Mouse (Mus musculus) bone marrow macrophage, adult 2 months (primary cell): Measurements from ENCODE around the gene Thbs4. TPM values are rescaled to one million over a fixed set of nuclear protein-coding genes. Genes with fewer than 3 reads are reported as not detected.

Experiments used
- H3K27ac ChIP-seq: 2 replicates; pipeline ENCODE4 v1.5.1; 2012; ENCODE audit warnings: low read depth, low read length; ENCODE audit not compliant: insufficient read depth
- H3K4me1 ChIP-seq: 2 replicates; pipeline ENCODE4 v1.6.1; 2012; ENCODE audit warnings: low read length; ENCODE audit not compliant: control insufficient read depth, insufficient read depth
- H3K4me3 ChIP-seq: 2 replicates; pipeline ENCODE4 v1.5.1; 2012; ENCODE audit warnings: mild to moderate bottlenecking, low read length, moderate library complexity; ENCODE audit not compliant: insufficient read depth
- CTCF ChIP-seq: IDR thresholded peaks from 2 replicates; pipeline ENCODE4 v1.5.1; 2012; ENCODE audit warnings: low read depth, mild to moderate bottlenecking, low read length, moderate library complexity
- POLR2A ChIP-seq: IDR thresholded peaks from 2 replicates; pipeline ENCODE4 v1.6.1; 2012; ENCODE audit warnings: mild to moderate bottlenecking, low read depth, low read length, borderline replicate concordance
- polyA plus RNA-seq: library from polyadenylated mRNA; stranded (reverse); fragments of >200 nt; gene quantifications from 2 replicates; pipeline ENCODE4 v1.2.4, GENCODE M21; 2012; ENCODE audit not compliant: missing spikeins, insufficient read depth, insufficient read length

Gene Thbs4
- polyA plus RNA-seq, 1 experiment, result not detected

GRCm38 (mm10) chr13:92705016-92705535, 89.5 kb downstream of the Thbs4 start:
- Histone ChIP-seq H3K4me3 (no peak overlapping the region), H3K27ac (no peak overlapping the region), H3K4me1 (no peaks in the 10 kb centered on the region)
- TF ChIP-seq CTCF (no peak), POLR2A (no peak)

- no peaks in the 10 kb centered on the region for H3K4me1 ChIP-seq
- TF ChIP-seq POLR2A (no peak), CTCF (no peak)
- no peak overlapping the region for H3K27ac ChIP-seq
- H3K4me3 ChIP-seq, result no peak overlapping the region
These were observed 90.4 kb downstream of the Thbs4 start for GRCm38 (mm10) chr13:92704189-92704588.

- TF ChIP-seq POLR2A, result no peak
- TF ChIP-seq CTCF, result no peak
- Histone ChIP-seq H3K4me1 (no peaks in the 10 kb centered on the region), H3K4me3 (no peak overlapping the region), H3K27ac (no peak overlapping the region)
These were observed 91.2 kb downstream of the Thbs4 start for GRCm38 (mm10) chr13:92703241-92704027.

- H3K4me3 ChIP-seq, result no peak overlapping the region
- TF ChIP-seq POLR2A (no peak), CTCF (no peak)
- H3K4me1 ChIP-seq, result no peaks in the 10 kb centered on the region
- H3K27ac ChIP-seq, result no peak overlapping the region
These were observed 92.6 kb downstream of the Thbs4 start for GRCm38 (mm10) chr13:92702035-92702434.

Other genes with a start within 250 kb of the Thbs4 start
- gene Spz1, start 218.6 kb downstream of the Thbs4 start, polyA plus RNA-seq, result not detected in 2 replicates
- 16.3 and 17.5 TPM in 2 replicates for gene Serinc5, start 183.7 kb downstream of the Thbs4 start, polyA plus RNA-seq
- gene Mtx3, start 49.9 kb upstream of the Thbs4 start, polyA plus RNA-seq, result 10.8 and 12.6 TPM in 2 replicates